Mouse (Mus musculus) kidney, postnatal 4 days (tissue): Measurements from ENCODE around the gene Stra6l.

Experiments
- DNase-seq, 2 experiments: peaks; one replicate each; pipeline ENCODE4 v3.0.0; 2021; ENCODE audit warnings: mixed read lengths in 2 of 2

Gene Stra6l

GRCm38 (mm10) chr4:45921663-45922435, 73.4 kb downstream of the Stra6l start:
- no peak for DNase-seq

GRCm38 (mm10) chr4:45924011-45924410, 75.5 kb downstream of the Stra6l start:
- no peak for DNase-seq

- DNase-seq = no peak
These were observed 80.1 kb downstream of the Stra6l start for GRCm38 (mm10) chr4:45928561-45928960.
